Mouse (Mus musculus): ENCODE results near the gene Ccdc107. TPM values are rescaled to one million over a fixed set of nuclear protein-coding genes. Genes with fewer than 3 reads are reported as not detected.

Ccdc107 gene
- polyA plus RNA-seq, 1 experiment = 10.5 TPM

DNA sequence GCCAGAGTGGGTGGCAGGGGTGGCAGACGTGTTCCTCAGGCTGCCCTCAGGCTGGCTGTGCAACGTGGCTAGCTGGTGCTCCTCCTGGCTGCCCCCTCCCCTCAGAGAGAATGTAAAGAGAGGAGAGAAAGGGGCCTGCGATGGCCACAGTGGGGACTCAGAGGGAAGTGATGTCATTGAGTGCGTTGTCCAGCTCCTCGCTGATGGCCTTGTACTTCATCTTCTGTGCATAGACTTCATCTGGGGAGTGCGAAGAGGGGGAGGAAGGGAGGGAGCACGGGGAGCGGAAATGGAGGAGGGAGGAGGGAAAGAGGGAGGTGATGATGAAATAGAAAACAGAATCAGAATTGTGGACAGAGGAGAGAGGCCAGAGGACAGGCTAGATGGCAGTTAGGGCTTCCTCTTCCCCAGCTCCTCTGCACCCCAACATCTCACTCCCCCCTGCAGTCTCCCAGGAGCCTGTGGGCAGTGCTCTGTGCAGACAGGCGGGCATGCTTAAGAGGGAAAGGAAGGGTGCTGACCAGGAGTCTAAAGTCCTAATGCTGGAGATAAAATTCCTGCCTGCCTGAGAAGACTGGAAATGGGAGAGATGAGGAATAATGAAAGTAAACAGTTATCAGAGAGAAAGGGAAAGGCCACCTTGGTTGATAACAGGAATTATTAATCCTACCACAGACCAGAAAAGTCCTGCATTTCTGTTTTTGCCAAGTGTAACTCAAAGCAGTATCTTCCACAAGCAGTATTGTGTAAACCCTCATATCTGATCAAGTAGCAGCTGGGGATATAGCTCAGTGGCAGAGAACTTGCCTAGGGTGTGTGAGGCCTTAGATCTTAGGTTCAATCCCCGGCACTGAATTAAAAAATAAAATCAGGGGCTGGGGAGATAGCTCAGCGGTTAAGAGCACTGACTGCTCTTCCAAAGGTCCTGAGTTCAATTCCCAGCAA, 23.3 kb downstream of the Ccdc107 start:
- peaks cover 31% of the 10 kb centered on the region for H3K27me3 ChIP-seq (ENCODE audit: control insufficient read depth)
- TF ChIP-seq TAL1 (IDR thresholded peaks at IDR 0.05; ENCODE audit: low read length) (no peak), GATA1 (IDR thresholded peaks at IDR 0.05; ENCODE audit: low read length) (no peak)
- peaks cover 4% of the 10 kb centered on the region for H3K4me1 ChIP-seq (ENCODE audit: control insufficient read depth)
- H3K36me3 ChIP-seq (ENCODE audit: control insufficient read depth) = no peaks in the 10 kb centered on the region
- H3K4me3 ChIP-seq (replicated peaks) = no peak overlapping the region
- no peaks in the 10 kb centered on the region for H3K9me3 ChIP-seq (ENCODE audit: control insufficient read depth, low read length)

DNA sequence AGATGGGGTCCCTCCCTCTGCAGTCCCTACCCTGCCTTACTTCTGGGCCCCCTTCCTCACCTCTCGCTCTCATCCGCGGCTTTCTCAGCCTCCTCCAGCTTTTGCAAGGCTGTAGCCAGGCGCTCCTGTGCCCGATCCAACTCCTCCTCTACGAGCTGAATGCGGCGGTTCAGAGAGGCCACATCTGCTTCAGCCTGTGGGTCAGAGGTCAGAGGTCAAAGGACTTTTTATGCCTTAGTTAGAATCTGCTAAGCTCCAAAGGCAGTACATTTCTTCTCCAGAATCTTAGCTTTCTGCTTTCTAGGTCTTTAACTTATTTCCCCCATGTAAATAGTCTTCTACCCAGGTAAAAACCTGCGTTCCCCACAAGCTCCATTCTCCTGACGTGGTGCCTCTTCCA, 26.9 kb downstream of the Ccdc107 start:
- no peaks in the 10 kb centered on the region for H3K36me3 ChIP-seq (ENCODE audit: control insufficient read depth)
- TF ChIP-seq TAL1 (IDR thresholded peaks at IDR 0.05; ENCODE audit: low read length) (no peak), GATA1 (IDR thresholded peaks at IDR 0.05; ENCODE audit: low read length) (no peak)
- peaks cover 64% of the 10 kb centered on the region for H3K27me3 ChIP-seq (ENCODE audit: control insufficient read depth)
- no peak overlapping the region for H3K4me3 ChIP-seq (replicated peaks)
- peaks cover 14% of the 10 kb centered on the region for H3K4me1 ChIP-seq (ENCODE audit: control insufficient read depth)
- H3K9me3 ChIP-seq (ENCODE audit: control insufficient read depth, low read length) = peaks cover 6% of the 10 kb centered on the region; the same call in 1 of the 2 replicates

DNA sequence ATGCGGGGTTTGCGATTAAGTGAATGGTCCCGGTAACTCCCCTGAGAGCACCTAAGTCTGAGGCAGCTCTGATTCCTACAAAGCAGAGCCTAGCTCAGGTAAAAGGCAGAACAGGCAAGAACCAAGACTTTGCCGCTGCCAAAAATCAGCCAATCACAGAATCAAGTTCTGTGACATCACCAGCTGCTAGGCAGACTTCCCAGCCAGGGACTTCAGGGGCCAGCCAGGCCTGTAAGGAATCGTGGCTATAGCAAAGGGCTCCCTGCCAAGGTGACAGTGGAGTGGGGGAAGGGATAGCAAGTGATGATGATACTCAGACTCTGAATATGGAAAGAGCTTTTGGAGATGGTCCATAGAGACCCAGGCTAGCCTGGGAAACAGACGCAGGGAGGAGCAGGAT, 27.3 kb downstream of the Ccdc107 start:
- no peaks in the 10 kb centered on the region for H3K36me3 ChIP-seq (ENCODE audit: control insufficient read depth)
- H3K27me3 ChIP-seq (ENCODE audit: control insufficient read depth) = peaks cover 68% of the 10 kb centered on the region
- H3K4me1 ChIP-seq (ENCODE audit: control insufficient read depth) = peaks cover 14% of the 10 kb centered on the region
- no peak overlapping the region for H3K4me3 ChIP-seq (replicated peaks)
- H3K9me3 ChIP-seq (ENCODE audit: control insufficient read depth, low read length) = peaks cover 6% of the 10 kb centered on the region; the same call in 1 of the 2 replicates
- TF ChIP-seq TAL1 (IDR thresholded peaks at IDR 0.05; ENCODE audit: low read length) = no peak
- TF ChIP-seq GATA1 (IDR thresholded peaks at IDR 0.05; ENCODE audit: low read length) = no peak

DNA sequence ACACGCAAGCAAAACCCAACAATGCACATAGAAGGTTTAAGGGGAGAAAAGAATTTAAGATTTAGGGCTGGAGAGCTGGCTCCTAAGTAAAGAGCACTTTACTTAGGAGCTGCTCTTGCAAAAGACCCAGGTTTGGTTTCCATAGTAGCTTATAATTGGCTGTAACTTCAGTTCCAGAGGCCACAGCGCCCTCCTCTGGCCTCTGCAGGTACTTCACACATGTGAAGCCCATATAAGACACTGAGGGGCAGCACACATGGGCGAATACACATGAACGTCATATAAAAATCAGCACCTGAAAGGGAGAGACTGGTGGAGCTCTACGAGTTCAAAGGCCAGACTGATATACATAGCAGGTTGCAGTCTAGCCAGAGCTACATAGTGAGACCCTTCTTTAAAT, 35.2 kb downstream of the Ccdc107 start:
- no peak overlapping the region for H3K4me3 ChIP-seq (replicated peaks)
- peaks cover 6% of the 10 kb centered on the region; the same call in 1 of the 2 replicates for H3K9me3 ChIP-seq (ENCODE audit: control insufficient read depth, low read length)
- H3K4me1 ChIP-seq (ENCODE audit: control insufficient read depth) = peaks cover 24% of the 10 kb centered on the region
- H3K27me3 ChIP-seq (ENCODE audit: control insufficient read depth) = peaks cover 50% of the 10 kb centered on the region
- peaks cover 31% of the 10 kb centered on the region for H3K36me3 ChIP-seq (ENCODE audit: control insufficient read depth)
- TF ChIP-seq GATA1 (IDR thresholded peaks at IDR 0.05; ENCODE audit: low read length) (no peak), TAL1 (IDR thresholded peaks at IDR 0.05; ENCODE audit: low read length) (no peak)

DNA sequence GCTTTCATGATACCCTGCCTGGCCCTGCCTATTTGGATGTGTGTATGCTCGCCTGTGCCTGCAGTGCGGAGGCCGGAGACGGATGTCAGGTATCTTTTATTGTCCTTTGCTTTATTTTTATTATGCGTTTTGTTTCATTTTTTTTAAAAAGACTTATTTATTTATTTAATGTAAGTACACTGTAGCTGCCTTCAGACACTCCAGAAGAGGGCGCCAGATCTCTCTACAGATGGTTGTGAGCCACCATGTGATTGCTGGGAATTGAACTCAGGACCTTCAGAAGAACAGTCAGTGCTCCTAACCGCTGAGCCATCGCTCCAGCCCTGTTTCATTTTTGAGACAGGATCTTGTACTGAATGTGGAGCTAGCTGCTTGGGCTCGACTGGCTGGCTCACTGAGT, 35.8 kb downstream of the Ccdc107 start:
- no peaks in the 10 kb centered on the region; the same call in 1 of the 2 replicates for H3K9me3 ChIP-seq (ENCODE audit: control insufficient read depth, low read length)
- H3K36me3 ChIP-seq (ENCODE audit: control insufficient read depth) = peaks cover 37% of the 10 kb centered on the region
- H3K27me3 ChIP-seq (ENCODE audit: control insufficient read depth) = peaks cover 44% of the 10 kb centered on the region
- no peak overlapping the region for H3K4me3 ChIP-seq (replicated peaks)
- TF ChIP-seq GATA1 (IDR thresholded peaks at IDR 0.05; ENCODE audit: low read length) = no peak
- TF ChIP-seq TAL1 (IDR thresholded peaks at IDR 0.05; ENCODE audit: low read length) = no peak
- peaks cover 20% of the 10 kb centered on the region for H3K4me1 ChIP-seq (ENCODE audit: control insufficient read depth)

DNA sequence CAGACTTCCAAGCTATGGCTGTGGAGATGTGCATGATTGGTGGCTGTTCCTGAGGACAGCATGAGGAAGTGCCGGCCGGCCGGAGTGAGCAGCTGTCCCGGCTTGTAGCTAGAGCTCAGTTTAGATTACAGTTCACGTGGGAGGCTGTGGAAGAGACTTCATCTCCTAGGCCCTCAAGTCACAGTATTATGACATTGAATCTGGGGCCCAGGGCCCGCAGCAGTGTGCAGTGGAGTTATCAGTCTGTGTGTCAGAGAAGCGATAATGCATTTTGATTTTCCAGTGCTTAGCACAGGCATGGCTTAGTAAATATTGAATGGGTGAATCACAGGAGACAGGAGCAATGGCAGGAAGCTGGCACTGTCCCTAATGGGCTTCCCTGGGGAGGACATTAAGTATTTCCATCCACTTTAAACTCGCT, 37.4 kb downstream of the Ccdc107 start:
- no peak overlapping the region for H3K4me3 ChIP-seq (replicated peaks)
- H3K36me3 ChIP-seq (ENCODE audit: control insufficient read depth) = peaks cover 53% of the 10 kb centered on the region
- peaks cover 28% of the 10 kb centered on the region for H3K27me3 ChIP-seq (ENCODE audit: control insufficient read depth)
- H3K4me1 ChIP-seq (ENCODE audit: control insufficient read depth) = peaks cover 14% of the 10 kb centered on the region
- no peak for TF ChIP-seq TAL1 (IDR thresholded peaks at IDR 0.05; ENCODE audit: low read length)
- TF ChIP-seq GATA1 (IDR thresholded peaks at IDR 0.05; ENCODE audit: low read length) = no peak
- H3K9me3 ChIP-seq (ENCODE audit: control insufficient read depth, low read length) = no peaks in the 10 kb centered on the region; the same call in 1 of the 2 replicates

DNA sequence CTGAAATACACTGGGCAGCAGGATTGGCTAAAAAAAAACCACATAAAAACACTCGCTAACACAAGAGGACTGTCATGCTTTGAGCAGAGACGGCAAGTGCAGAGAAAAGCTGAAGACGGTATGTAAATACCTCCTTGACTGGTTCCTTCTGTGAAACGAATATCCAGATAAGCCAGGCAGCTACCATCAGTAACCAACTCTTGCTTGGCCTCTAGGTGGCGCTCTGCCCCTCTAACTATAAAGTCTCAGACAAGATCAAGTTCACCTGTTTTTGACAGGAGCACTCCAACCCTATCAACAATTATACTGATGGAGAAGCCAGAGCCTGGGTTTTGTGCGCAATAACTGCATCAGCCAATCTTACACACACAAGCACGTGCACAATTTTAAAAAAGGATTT, 37.9 kb downstream of the Ccdc107 start:
- Histone ChIP-seq H3K4me1 (ENCODE audit: control insufficient read depth) (peaks cover 14% of the 10 kb centered on the region), H3K36me3 (ENCODE audit: control insufficient read depth) (peaks cover 58% of the 10 kb centered on the region)

DNA sequence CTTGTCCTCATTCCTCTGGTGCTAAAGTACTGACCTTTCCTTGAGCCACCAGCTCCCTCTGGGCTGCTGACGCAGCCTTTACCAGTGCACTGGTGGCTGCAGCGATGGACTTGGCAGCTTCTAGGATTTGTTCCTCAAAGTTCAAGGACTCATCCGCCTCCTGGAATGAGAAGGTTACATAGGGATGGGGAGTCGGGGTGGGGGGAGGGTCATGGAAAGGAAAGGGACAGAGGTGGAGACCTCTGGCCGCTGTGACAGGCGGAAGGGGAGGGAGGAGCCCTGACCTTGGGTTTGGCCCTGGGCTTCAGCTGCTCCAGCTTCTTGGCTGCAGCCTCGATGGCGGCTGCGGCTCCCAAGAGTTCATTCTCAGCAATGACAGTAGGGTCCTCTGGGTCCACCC, 40.6 kb downstream of the Ccdc107 start:
- H3K4me1 ChIP-seq (ENCODE audit: control insufficient read depth) = peaks cover 14% of the 10 kb centered on the region
- no peaks in the 10 kb centered on the region; the same call in 1 of the 2 replicates for H3K9me3 ChIP-seq (ENCODE audit: control insufficient read depth, low read length)
- no peak for TF ChIP-seq TAL1 (IDR thresholded peaks at IDR 0.05; ENCODE audit: low read length)
- no peak for TF ChIP-seq GATA1 (IDR thresholded peaks at IDR 0.05; ENCODE audit: low read length)
- peaks cover 85% of the 10 kb centered on the region for H3K36me3 ChIP-seq (ENCODE audit: control insufficient read depth)
- H3K4me3 ChIP-seq (replicated peaks) = no peak overlapping the region
- H3K27me3 ChIP-seq (ENCODE audit: control insufficient read depth) = no peaks in the 10 kb centered on the region; the same call in 1 of the 2 replicates

More for the DNA sequence above, 37.9 kb downstream of the Ccdc107 start:
- TF ChIP-seq TAL1 (IDR thresholded peaks at IDR 0.05; ENCODE audit: low read length) (no peak), GATA1 (IDR thresholded peaks at IDR 0.05; ENCODE audit: low read length) (no peak)
- no peak overlapping the region for H3K4me3 ChIP-seq (replicated peaks)
- peaks cover 23% of the 10 kb centered on the region for H3K27me3 ChIP-seq (ENCODE audit: control insufficient read depth)
- H3K9me3 ChIP-seq (ENCODE audit: control insufficient read depth, low read length) = no peaks in the 10 kb centered on the region; the same call in 1 of the 2 replicates

DNA sequence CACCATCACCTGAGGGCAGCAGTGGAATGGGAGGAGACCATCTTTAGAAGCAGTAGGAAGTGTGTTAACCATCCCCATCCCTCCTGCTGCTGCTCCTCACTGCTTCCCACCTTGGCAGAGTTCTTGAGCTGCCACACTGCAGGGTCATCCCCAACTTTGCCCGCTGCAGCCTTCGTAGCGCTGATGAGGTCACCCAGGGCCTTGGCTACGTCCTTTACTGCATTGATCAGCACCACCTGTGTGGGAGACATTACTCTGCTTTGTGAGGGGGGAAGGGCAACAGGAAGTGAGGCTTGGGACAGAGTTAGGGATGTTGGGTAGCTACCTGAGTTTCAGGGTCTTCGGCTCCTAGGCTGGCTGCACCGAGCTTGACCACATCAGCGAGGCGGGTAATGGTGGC, 42.9 kb downstream of the Ccdc107 start:
- Histone ChIP-seq H3K4me1 (ENCODE audit: control insufficient read depth) (peaks cover 1% of the 10 kb centered on the region; the same call in 1 of the 2 replicates), H3K4me3 (replicated peaks) (no peak overlapping the region), H3K27me3 (ENCODE audit: control insufficient read depth) (no peaks in the 10 kb centered on the region), H3K9me3 (ENCODE audit: control insufficient read depth, low read length) (no peaks in the 10 kb centered on the region), H3K36me3 (ENCODE audit: control insufficient read depth) (peaks cover 100% of the 10 kb centered on the region)
- TF ChIP-seq GATA1 (IDR thresholded peaks at IDR 0.05; ENCODE audit: low read length) = no peak
- TF ChIP-seq TAL1 (IDR thresholded peaks at IDR 0.05; ENCODE audit: low read length) = no peak
